Mouse (Mus musculus): ENCODE data around the gene Tmem247.

- no peak for TF ChIP-seq CTCF (IDR thresholded peaks at IDR 0.05; ENCODE audit: borderline replicate concordance, extremely low read depth, insufficient read depth, insufficient read length)
- no peak for TF ChIP-seq POLR2A (IDR thresholded peaks at IDR 0.05; ENCODE audit: borderline replicate concordance, extremely low read depth, insufficient read depth, insufficient read length, poor library complexity, severe bottlenecking)
Observed at GRCm38 (mm10) chr17:86957239-86957638, 40.1 kb downstream of the Tmem247 start.

Data from brain, embryonic 14.5 days (tissue).